Mouse (Mus musculus): Measurements from ENCODE around the gene H60b. TPM values are rescaled to one million over a fixed set of nuclear protein-coding genes. Genes with fewer than 3 reads are reported as not detected.
"Not testable (repeated sequence)": the region's sequence is repeated elsewhere in the genome, so short reads cannot be mapped to it uniquely, and the experiment has no call there.

The H60b gene
- total and polyA plus RNA-seq, 3 experiments: 1.5 to 5.9 TPM; not detected in 1

- DNase-seq (ENCODE audit: low spot score); H3K36me3 ChIP-seq (replicated peaks); H3K4me3 ChIP-seq (ENCODE audit: low read depth, low read length); H3K9me3 ChIP-seq (replicated peaks); H3K27me3 ChIP-seq (ENCODE audit: insufficient read depth, low read length); ATAC-seq (ENCODE audit: extremely low read depth, insufficient number of reproducible peaks, low FRiP score, poor library complexity, severe bottlenecking); H3K4me1 ChIP-seq (ENCODE audit: insufficient read depth, low read depth, low read length): not testable (repeated sequence)
These were observed 14.3 kb downstream of the H60b start for GRCm38 (mm10) chr10:22172431-22173334.

- H3K9me3 ChIP-seq (replicated peaks); H3K27me3 ChIP-seq (ENCODE audit: insufficient read depth, low read length); H3K4me3 ChIP-seq (ENCODE audit: low read depth, low read length); DNase-seq (ENCODE audit: low spot score); ATAC-seq (ENCODE audit: extremely low read depth, insufficient number of reproducible peaks, low FRiP score, poor library complexity, severe bottlenecking); H3K36me3 ChIP-seq (replicated peaks); H3K4me1 ChIP-seq (ENCODE audit: insufficient read depth, low read depth, low read length): not testable (repeated sequence)
These were observed 15.2 kb downstream of the H60b start for GRCm38 (mm10) chr10:22173335-22174189.

- H3K36me3 ChIP-seq (replicated peaks); H3K27me3 ChIP-seq (ENCODE audit: insufficient read depth, low read length); DNase-seq (ENCODE audit: low spot score); ATAC-seq (ENCODE audit: extremely low read depth, insufficient number of reproducible peaks, low FRiP score, poor library complexity, severe bottlenecking); H3K9me3 ChIP-seq (replicated peaks); H3K4me3 ChIP-seq (ENCODE audit: low read depth, low read length); H3K4me1 ChIP-seq (ENCODE audit: insufficient read depth, low read depth, low read length): not testable (repeated sequence)
These were observed 15.8 kb downstream of the H60b start for GRCm38 (mm10) chr10:22174190-22174487.

- H3K4me3 ChIP-seq (ENCODE audit: low read depth, low read length); H3K36me3 ChIP-seq (replicated peaks); H3K27me3 ChIP-seq (ENCODE audit: insufficient read depth, low read length); ATAC-seq (ENCODE audit: extremely low read depth, insufficient number of reproducible peaks, low FRiP score, poor library complexity, severe bottlenecking); DNase-seq (ENCODE audit: low spot score); H3K4me1 ChIP-seq (ENCODE audit: insufficient read depth, low read depth, low read length); H3K9me3 ChIP-seq (replicated peaks): not testable (repeated sequence)
These were observed 18.1 kb downstream of the H60b start for GRCm38 (mm10) chr10:22176515-22176914.

GRCm38 (mm10) chr10:22191035-22191434 is 32.6 kb downstream of the H60b start:
- not testable (repeated sequence) for DNase-seq (ENCODE audit: low spot score); H3K9me3 ChIP-seq (replicated peaks); ATAC-seq (ENCODE audit: extremely low read depth, insufficient number of reproducible peaks, low FRiP score, poor library complexity, severe bottlenecking); H3K27me3 ChIP-seq (ENCODE audit: insufficient read depth, low read length); H3K36me3 ChIP-seq (replicated peaks); H3K4me3 ChIP-seq (ENCODE audit: low read depth, low read length); H3K4me1 ChIP-seq (ENCODE audit: insufficient read depth, low read depth, low read length)

GRCm38 (mm10) chr10:22201352-22201751 is 43.0 kb downstream of the H60b start:
- H3K36me3 ChIP-seq (replicated peaks); H3K4me3 ChIP-seq (ENCODE audit: low read depth, low read length); H3K27me3 ChIP-seq (ENCODE audit: insufficient read depth, low read length); H3K4me1 ChIP-seq (ENCODE audit: insufficient read depth, low read depth, low read length); ATAC-seq (ENCODE audit: extremely low read depth, insufficient number of reproducible peaks, low FRiP score, poor library complexity, severe bottlenecking); DNase-seq (ENCODE audit: low spot score); H3K9me3 ChIP-seq (replicated peaks): not testable (repeated sequence)

GRCm38 (mm10) chr10:22202784-22203583 is 44.6 kb downstream of the H60b start:
- DNase-seq (ENCODE audit: low spot score); H3K4me3 ChIP-seq (ENCODE audit: low read depth, low read length); H3K9me3 ChIP-seq (replicated peaks); H3K36me3 ChIP-seq (replicated peaks); H3K27me3 ChIP-seq (ENCODE audit: insufficient read depth, low read length); H3K4me1 ChIP-seq (ENCODE audit: insufficient read depth, low read depth, low read length): not testable (repeated sequence)
- peak; percentile 28; the same call in 1 of the 2 replicates for ATAC-seq (ENCODE audit: extremely low read depth, insufficient number of reproducible peaks, low FRiP score, poor library complexity, severe bottlenecking)

- ATAC-seq (ENCODE audit: extremely low read depth, insufficient number of reproducible peaks, low FRiP score, poor library complexity, severe bottlenecking); DNase-seq (ENCODE audit: low spot score); H3K9me3 ChIP-seq (replicated peaks); H3K36me3 ChIP-seq (replicated peaks); H3K27me3 ChIP-seq (ENCODE audit: insufficient read depth, low read length); H3K4me1 ChIP-seq (ENCODE audit: insufficient read depth, low read depth, low read length); H3K4me3 ChIP-seq (ENCODE audit: low read depth, low read length): not testable (repeated sequence)
These were observed 48.1 kb downstream of the H60b start for GRCm38 (mm10) chr10:22206443-22206842.

- H3K36me3 ChIP-seq (replicated peaks); H3K27me3 ChIP-seq (ENCODE audit: insufficient read depth, low read length); H3K4me1 ChIP-seq (ENCODE audit: insufficient read depth, low read depth, low read length); DNase-seq (ENCODE audit: low spot score); H3K4me3 ChIP-seq (ENCODE audit: low read depth, low read length); H3K9me3 ChIP-seq (replicated peaks): not testable (repeated sequence)
- ATAC-seq (ENCODE audit: extremely low read depth, insufficient number of reproducible peaks, low FRiP score, poor library complexity, severe bottlenecking): peak; percentile 40
These were observed 53.8 kb downstream of the H60b start for GRCm38 (mm10) chr10:22212012-22212696.

GRCm38 (mm10) chr10:22223474-22224349 is 65.3 kb downstream of the H60b start:
- H3K4me3 ChIP-seq (ENCODE audit: low read depth, low read length); H3K27me3 ChIP-seq (ENCODE audit: insufficient read depth, low read length); DNase-seq (ENCODE audit: low spot score); H3K9me3 ChIP-seq (replicated peaks); H3K4me1 ChIP-seq (ENCODE audit: insufficient read depth, low read depth, low read length); H3K36me3 ChIP-seq (replicated peaks): not testable (repeated sequence)
- ATAC-seq (ENCODE audit: extremely low read depth, insufficient number of reproducible peaks, low FRiP score, poor library complexity, severe bottlenecking): peak; percentile 34; the same call in 1 of the 2 replicates
